Mouse (Mus musculus) forebrain, embryonic 11.5 days (tissue): ENCODE measurements at regions not wholly inside any gene's neighbourhood (a gene's known extent, or its start where the extent isn't known, plus 50 kb on each side); places are given as distances from the start of the nearest gene placed in this dataset.

Source experiments
- ATAC-seq: fragments of 200-750 bp; cut with Nextera tagmentation; replicated peaks from 2 replicates; pipeline ENCODE4 v1.8.0; 2017; ENCODE audit warnings: moderate TSS enrichment; ENCODE audit not compliant: low FRiP score
- DNase-seq: peaks from one replicate; pipeline ENCODE4 v3.0.0-alpha.2; 2017; ENCODE audit warnings: low spot score
- H3K27ac ChIP-seq: fragments of 300-500 bp; sonication (generic); 2 replicates; pipeline ENCODE4 v1.5.1; 2014; ENCODE audit warnings: low read depth, low read length
- H3K27me3 ChIP-seq: fragments of 300-500 bp; sonication (generic); 2 replicates; pipeline ENCODE4 v1.6.1; 2014; ENCODE audit warnings: mild to moderate bottlenecking, low read length, mixed read lengths; ENCODE audit not compliant: control insufficient read depth, insufficient read depth
- H3K36me3 ChIP-seq: fragments of 300-500 bp; sonication (generic); 2 replicates; pipeline ENCODE4 v1.6.1; 2014; ENCODE audit warnings: mild to moderate bottlenecking, low read length, moderate library complexity, mixed read lengths; ENCODE audit not compliant: control insufficient read depth, insufficient read depth
- H3K4me1 ChIP-seq: fragments of 300-500 bp; sonication (generic); replicated peaks from 2 replicates; pipeline ENCODE4 v1.6.1; 2014; ENCODE audit warnings: low read length, mixed read lengths; ENCODE audit not compliant: control insufficient read depth, insufficient read depth
- H3K4me2 ChIP-seq: fragments of 300-500 bp; sonication (generic); 2 replicates; pipeline ENCODE4 v1.6.1; 2014; ENCODE audit warnings: low read depth, mild to moderate bottlenecking, low read length, moderate library complexity, mixed read lengths; ENCODE audit not compliant: severe bottlenecking
- H3K4me3 ChIP-seq: fragments of 300-500 bp; sonication (generic); 2 replicates; pipeline ENCODE4 v1.5.1; 2014; ENCODE audit warnings: low read depth, low read length
- H3K9ac ChIP-seq: fragments of 300-500 bp; sonication (generic); 2 replicates; pipeline ENCODE4 v1.6.1; 2014; ENCODE audit warnings: low read length
- H3K9me3 ChIP-seq: fragments of 300-500 bp; sonication (generic); 2 replicates; pipeline ENCODE4 v1.6.1; 2016; ENCODE audit warnings: low read length, mixed read lengths; ENCODE audit not compliant: control insufficient read depth
- WGBS: fragments of 180-500 bp; shearing (Covaris S2); extraction: QIAGEN DNeasy Blood & Tissue Kit; methylation state at CpG from one replicate; pipeline ENCODE4 v1.1.7; 2014; 5-methylcytosine and 5-hydroxymethylcytosine counted together

GRCm38 (mm10) chr13:24527812-24528531 is 54.0 kb upstream of the Ripor2 start:
- WGBS = 50% methylated on average over 5 of the region's 5 CpGs
- Histone ChIP-seq H3K4me3 (no peak overlapping the region), H3K36me3 (no peaks in the 10 kb centered on the region), H3K27me3 (no peaks in the 10 kb centered on the region), H3K27ac (no peak overlapping the region), H3K9me3 (no peaks in the 10 kb centered on the region), H3K4me2 (no peak overlapping the region), H3K4me1 (no peaks in the 10 kb centered on the region), H3K9ac (no peak overlapping the region)
- no peak for ATAC-seq
- peak; percentile 49 for DNase-seq
